Mouse (Mus musculus) retina, postnatal 1 day (tissue): ENCODE data around the gene Fam163b.

ENCODE experiments used
- DNase-seq: peaks from one replicate; pipeline ENCODE4 v3.0.0-alpha.2; 2012

Gene Fam163b

GRCm38 (mm10) chr2:27128990-27129389 lies 13.3 kb downstream of the Fam163b start:
- no peak for DNase-seq

- DNase-seq: no peak
Measured at GRCm38 (mm10) chr2:27126496-27126895, 15.8 kb downstream of the Fam163b start.

GRCm38 (mm10) chr2:27125979-27126378 lies 16.3 kb downstream of the Fam163b start:
- peak; percentile 53 for DNase-seq

GRCm38 (mm10) chr2:27123121-27123520 lies 19.2 kb downstream of the Fam163b start:
- DNase-seq: no peak

GRCm38 (mm10) chr2:27122578-27122977 lies 19.7 kb downstream of the Fam163b start:
- DNase-seq: peak; percentile 28

- peak; percentile 25 for DNase-seq
Measured at GRCm38 (mm10) chr2:27121626-27122355, 20.5 kb downstream of the Fam163b start.

GRCm38 (mm10) chr2:27120241-27120641 lies 22.1 kb downstream of the Fam163b start:
- peak; percentile 41 for DNase-seq

- DNase-seq: no peak
Measured at GRCm38 (mm10) chr2:27119766-27120165, 22.5 kb downstream of the Fam163b start.

GRCm38 (mm10) chr2:27118452-27118851 lies 23.8 kb downstream of the Fam163b start:
- DNase-seq: no peak

GRCm38 (mm10) chr2:27114169-27114568 lies 28.1 kb downstream of the Fam163b start:
- DNase-seq: no peak

GRCm38 (mm10) chr2:27112585-27112984 lies 29.7 kb downstream of the Fam163b start:
- no peak for DNase-seq

DNA sequence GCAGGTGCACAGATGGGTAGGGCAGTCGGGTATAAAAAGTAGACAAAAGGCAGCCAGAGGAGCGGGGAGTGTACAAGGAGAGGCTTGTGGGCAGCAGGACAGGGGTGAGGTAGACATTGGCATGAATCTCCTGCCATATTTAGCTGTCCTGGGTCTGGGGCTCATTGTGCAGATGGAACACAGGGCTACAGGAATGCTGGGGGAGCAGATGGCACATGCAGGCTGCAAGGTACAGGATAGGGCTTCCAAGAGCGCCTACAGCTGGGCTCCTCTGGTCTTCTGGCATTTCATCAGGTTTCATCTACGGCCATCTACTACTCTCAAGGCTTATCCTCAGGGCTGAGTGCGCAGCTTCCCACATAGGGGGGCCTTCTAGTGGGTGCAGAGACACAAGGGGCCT lies 33.2 kb downstream of the Fam163b start:
- no peak for DNase-seq

DNA sequence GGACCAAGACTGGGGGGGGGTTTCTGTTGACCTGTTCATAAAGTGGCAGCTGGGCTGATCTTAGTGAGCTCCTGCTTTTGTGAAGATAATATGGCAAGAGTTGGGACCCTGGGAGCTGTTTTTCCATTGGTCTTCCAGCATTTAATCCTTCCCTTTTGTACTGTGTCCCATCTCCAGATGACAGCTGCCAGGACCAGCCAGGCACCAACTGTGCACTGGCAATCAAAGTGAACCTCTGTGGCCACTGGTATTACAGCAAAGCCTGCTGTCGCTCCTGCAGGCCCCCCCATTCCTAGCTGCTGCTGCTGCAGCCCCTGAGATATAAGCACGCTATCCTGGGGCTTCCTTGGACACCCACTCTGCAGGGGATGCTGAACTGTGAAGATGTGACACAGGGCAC lies 34.1 kb downstream of the Fam163b start:
- DNase-seq: peak; percentile 54

GRCm38 (mm10) chr2:27106816-27107215 lies 35.5 kb downstream of the Fam163b start:
- DNase-seq: peak; percentile 80

GRCm38 (mm10) chr2:27103554-27103953 lies 38.7 kb downstream of the Fam163b start:
- DNase-seq: no peak

DNA sequence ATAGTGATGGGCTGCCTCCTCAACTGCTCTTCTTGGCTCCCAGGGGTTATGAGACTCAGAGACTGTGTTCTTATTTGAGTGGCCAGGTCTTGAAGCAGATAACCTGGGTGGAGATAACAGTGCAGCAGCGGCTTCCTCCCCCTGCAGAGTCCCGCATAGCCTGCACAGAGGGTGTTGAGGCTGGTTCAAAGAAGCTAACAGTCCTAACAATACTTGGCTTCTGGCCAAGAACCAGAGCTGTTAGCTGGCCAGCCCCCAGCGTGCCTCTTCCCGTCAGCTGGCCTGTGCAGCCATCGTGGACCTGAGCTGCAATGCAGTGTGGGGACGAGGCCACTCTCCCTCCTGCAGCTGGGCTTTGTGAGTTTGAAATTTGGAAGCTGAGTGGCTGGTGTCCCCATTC lies 44.5 kb downstream of the Fam163b start:
- DNase-seq: peak; percentile 91

DNA sequence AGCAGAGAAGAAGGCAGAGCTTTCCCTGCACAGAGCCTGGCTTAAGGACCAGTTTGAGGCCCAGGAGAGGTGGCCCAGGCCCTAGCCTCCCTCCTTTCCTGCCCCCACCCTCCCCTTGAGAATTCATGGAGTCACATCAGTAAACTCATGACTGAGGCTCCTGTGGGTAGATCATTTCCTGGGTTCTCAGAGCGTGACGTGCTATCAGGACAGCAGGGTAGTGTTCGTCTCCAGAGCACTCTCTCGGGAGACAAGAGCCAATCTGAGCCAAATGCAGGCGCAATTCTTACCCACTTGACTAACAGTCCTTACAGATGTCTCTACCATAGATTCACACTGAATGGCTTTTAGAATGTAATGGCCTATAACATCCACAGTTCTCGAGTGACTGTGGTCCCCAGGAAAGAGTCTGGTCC lies 45.0 kb downstream of the Fam163b start:
- peak; percentile 17 for DNase-seq

GRCm38 (mm10) chr2:27096341-27096981 lies 45.8 kb downstream of the Fam163b start:
- no peak for DNase-seq

DNA sequence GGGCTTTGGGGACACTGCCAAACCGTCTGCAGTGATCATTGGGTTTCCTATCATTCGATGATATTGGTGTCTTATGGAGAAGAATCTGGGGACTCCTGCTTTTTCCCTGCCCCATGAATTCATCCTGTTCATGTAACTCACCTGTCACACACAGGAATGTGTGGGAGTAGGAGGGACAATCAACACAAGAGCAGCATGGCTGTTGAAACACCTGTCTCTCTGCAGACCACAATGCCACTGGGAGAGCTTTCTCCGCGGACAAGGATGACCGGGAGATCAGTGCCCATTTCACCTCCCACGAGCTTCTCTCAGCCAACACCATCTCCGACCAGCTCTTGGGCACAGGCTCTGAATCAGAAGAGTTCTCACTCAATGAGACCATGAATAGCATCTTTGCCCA lies 47.1 kb downstream of the Fam163b start:
- DNase-seq: no peak

DNA sequence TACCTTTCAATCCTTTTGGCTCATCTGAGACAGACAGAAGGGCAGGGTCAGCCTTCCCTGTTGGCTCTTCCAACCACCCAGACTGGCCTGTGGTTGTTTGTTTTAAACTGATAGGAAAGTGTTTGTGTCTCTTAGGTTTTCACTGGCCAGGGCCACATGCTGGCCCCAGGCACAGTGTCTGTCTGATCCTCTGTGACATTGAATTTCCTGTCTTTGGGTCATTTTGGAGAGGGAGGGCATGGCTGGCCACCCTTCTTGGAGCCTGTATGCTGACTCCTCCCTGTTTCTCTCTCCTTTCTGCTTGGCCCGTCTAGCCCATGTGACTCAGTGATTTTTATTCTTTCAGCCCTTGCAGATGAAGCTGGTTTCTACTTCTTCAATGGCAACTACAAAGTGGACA lies 53.1 kb downstream of the Fam163b start:
- DNase-seq: no peak

DNA sequence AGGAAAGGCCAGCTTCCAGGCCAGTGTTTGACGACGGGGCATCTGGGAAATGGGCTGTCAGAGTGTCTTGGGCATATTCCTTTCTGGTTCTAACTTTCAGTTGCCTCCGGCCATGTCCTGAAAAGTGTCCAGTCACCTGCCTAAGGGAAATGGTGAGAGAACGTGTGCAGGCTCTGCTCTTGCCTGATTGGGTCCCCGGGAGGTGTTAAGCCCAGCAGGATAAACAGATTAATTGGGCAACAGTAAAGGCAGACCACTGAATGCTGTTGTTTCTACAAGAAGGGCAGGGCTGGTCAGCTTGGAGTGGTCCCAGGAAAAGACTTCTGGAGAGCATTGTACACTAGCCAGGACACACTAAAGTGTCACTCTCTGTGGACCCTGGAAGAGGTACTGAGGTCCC lies 53.6 kb downstream of the Fam163b start:
- DNase-seq: no peak

- no peak for DNase-seq
Measured at GRCm38 (mm10) chr2:27088071-27088644, 54.1 kb downstream of the Fam163b start.

- no peak for DNase-seq
Measured at GRCm38 (mm10) chr2:27087581-27087980, 54.7 kb downstream of the Fam163b start.

DNA sequence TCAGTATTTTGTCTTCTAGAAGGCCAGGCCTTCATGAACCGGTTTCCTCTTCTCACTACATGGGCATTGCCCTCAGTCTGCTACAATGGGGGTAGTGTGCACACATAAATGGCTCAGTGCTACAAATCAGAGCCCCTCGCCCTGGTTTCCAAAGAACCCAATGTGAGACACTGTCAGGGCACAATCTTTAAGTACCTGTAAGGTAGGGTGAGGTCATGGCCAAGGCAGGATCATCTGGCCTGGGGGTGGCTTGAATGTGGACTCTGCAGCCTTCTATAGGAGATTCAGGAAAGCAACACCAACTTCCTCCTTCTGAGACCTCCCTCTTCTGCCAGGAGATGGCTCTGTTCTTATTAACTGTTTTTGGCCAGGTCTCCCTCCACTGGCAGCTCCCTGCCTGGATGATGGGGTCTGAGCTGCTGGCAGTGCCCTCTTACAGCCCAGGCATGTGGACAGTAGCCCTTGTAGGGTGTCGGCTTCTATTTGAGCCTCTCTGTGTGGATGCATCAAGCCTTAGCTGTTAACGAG lies 55.7 kb downstream of the Fam163b start:
- no peak for DNase-seq
